Mouse (Mus musculus): ENCODE data around the gene Frs2.
"Not testable (repeated sequence)": the region's sequence is repeated elsewhere in the genome, so short reads cannot be mapped to it uniquely, and the experiment has no call there.

The Frs2 gene

DNA sequence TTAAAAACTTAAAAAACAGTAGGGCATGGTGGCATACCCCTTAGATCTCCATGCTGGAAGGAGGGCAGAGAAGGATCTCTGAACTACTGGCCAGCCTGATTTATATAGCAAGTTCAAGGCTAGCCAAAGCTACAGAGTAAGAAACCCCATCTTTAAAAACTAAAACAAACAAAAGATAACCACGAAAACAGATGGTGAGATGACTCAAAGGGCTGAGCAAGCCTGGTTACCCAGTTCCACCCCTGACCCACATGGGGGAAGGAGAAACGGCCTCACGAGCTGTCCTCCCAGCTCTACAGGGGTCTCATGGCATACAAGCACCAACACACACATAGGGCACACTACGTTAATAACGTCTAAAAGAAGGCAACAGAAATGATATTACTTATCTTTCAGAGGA lies 48.2 kb downstream of the Frs2 start:
- no peak for DNase-seq

DNA sequence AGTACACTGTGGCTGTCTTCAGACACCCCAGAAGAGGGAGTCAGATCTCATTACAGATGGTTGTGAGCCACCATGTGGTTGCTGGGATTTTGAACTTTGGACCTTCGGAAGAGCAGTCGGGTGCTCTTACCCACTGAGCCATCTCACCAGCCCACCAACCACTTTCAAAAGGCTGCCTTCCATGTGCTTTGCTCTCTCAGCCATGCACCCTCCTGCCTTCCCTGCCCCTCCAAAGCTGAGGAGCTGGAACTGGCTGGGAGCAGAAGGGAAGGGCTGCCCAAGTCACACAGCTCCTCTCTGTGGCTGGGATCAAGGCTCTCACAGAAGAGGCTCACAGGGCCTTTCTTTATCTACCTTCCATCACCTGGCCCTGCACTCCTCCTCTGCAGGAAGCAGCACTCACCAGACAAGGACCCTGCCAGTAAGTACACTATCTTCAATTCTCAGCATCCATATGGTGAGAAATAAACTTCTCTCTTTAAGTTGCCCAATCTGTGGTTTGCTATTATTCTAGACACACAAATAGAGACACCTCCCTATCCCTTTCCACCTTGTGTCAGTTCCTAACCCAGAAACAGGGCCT lies 51.1 kb downstream of the Frs2 start:
- DNase-seq, result no peak

DNA sequence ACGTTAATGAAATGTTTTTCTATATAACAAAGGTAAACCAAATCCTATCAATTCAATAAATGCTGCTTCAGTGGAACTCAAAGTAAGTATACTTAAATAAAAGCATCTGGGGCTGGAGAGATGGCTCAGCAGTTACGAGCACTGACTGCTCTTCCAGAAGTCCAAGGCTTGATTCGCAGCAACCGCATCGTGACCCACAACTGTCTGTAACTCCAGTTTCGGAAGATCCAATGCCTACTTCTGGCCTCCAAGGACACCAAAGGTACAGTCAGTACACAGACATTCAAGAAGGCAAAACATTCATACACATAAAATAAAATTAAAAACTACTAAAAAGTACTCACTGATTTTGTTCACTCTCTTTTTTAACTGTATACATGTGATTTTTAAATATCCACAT lies 52.2 kb downstream of the Frs2 start:
- DNase-seq, result no peak

DNA sequence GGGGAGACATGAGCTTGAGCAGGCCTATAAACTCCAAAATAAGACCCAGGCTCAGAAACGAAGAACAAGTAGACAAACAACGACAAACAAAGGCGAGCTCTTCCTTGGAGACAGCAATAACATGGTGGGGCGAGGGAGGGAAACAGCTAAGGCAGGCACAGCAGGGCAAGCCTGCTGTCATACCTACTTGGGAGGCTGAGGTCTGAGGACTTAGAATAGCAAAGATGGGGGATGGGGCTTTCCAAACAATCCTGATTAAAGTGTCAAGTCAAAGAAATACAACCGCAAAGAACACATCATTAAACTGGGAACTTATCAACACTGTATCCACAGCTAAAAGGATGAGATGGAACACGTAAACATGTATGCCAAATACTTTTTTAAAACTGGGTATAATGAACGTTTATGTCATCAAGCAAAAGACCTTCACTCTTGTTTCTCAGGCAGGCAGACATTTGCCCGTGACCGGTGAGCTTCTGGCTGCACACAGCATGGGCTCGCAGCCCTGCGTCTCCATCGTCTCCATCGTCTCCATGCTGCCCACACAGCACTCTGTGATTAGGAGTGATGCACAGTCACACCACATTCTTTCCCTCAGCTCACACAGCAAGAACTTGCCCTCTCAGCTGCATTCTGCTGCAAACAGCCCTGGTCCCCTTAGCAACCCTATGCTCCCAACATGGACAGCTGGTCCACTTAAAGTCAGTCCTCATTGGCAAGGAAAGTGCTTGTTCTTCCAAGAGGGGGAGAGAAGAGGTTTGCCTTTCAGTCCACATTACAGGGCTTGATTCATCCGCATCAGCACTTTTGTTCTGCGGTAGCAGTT lies 53.6 kb downstream of the Frs2 start:
- DNase-seq, result no peak

DNA sequence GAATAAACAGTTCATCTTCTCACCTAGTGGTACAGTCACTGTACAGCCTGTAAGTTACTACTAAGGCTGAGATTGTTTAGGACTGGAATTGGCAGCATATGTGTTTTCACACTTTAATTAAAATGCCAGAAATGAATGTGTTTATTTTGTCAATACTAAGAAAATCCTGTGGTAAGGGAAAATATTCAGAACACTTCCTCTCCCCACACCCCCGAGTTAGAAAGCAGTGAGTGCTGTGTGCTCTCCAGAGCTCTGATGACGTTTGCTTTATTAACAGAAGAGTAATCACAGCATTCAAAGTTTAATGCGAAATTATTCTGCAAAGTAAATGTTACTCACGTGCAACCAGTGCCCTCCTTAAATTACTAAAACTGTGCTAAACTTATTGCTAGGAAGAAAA lies 58.7 kb downstream of the Frs2 start:
- DNase-seq, result no peak

DNA sequence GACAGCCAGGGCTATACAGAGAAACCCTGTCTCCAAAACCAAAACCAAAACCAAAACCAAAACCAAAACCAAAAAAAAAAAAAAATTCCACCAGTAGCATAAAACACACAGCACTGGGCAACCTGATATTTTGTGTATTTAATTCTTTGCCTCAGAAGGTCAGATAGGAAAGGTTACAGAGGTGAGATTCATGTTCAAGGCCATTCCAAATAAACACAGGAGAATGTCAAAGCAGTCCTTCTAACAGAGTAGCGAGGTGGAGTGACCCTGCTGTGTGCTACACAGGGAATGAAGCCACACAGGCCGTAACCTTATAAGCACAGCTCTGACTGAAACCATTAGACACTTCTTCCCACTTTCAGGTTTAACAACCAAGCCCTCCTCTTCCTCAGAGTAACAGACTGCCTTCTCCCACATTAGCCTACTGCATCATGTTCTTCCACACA lies 66.4 kb downstream of the Frs2 start:
- DNase-seq, result no peak

DNA sequence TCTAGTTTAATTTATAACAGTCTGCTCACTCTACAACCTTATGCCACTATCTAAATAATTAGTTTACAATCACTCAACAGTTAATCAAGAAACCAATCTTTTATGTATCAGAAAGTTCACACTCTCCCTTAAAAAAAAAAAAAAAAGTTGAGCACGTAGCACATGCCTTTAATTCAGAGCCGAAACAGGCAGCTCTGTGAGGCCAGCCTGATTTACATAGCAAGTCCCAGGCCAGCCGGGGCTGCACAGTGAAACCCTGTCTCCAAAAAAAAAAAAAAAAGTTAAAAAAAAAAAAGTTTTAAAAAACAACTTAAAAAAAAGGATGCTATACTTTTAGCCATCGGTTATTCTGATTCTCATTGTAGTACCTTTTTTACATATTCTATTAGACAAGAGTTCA lies 67.0 kb downstream of the Frs2 start:
- DNase-seq, result no peak

DNA sequence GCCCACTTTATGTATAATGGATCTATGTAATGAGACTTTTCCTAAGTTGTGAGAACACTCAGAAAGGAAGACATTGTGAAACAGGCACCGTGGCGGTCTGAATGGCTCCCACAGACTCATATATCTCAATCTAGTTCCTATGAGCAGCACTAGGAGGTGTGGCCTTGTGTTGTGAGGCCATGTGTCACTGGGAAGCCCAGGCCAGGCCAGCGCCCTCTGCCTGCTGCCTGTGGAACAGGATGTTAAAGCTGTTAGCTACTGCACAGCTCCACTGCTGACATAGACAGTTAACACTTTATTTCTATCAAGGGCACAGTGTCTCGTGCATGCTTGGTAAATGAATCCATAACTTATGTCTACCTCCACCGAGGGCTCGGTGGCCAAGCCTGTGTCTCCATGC lies 70.0 kb downstream of the Frs2 start:
- no peak for DNase-seq

DNA sequence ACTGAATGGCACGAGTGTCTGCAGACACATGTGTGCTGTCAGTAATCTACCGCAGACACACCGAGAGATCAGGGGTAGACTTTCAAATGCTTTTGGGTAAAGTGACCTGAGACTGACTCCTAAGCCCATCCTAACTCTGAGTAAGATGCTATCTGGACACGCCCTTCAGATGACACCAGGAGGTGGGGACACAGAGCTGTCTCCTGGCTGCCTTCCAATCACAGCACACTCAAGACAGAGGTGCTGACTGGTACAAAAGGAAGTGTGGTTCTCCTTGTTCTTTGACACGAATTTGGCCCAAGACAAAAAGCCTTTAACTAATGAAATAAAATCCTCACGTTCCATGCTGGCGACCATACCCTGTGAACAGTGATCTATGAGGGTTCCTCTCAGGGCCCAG lies 75.2 kb downstream of the Frs2 start:
- no peak for DNase-seq

DNA sequence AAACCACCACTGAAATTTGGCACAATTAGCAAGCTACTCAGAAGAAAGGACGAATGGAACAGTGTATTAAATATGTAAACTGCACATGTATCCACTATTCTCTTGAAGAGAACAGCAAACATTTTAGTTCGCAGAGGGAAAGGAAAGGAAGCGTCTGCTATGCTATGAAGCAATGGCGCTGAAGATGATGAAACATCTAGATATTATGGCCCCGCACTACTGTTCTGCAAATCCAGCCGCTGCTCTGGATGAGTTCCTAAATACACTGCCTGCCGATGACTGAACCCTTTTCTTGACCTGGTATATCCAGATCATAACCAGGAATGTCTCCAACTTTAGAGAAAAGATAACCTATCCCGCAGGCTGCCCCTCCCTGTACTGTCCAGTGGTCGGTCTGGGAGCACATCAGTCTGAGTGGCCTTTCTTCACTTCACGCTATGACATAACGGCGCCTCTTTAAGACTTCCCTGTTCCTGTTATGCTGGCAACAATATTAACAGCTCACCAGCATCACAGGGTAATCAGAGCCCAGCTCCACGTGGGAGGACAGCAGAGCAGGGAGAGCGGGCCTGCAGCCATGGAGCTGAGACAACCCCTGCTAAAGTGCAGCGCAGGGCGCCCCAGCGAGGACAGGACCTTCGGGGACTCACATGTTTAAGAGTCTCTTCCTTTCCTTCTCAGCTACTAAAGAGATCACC lies 76.0 kb downstream of the Frs2 start:
- no peak for DNase-seq

DNA sequence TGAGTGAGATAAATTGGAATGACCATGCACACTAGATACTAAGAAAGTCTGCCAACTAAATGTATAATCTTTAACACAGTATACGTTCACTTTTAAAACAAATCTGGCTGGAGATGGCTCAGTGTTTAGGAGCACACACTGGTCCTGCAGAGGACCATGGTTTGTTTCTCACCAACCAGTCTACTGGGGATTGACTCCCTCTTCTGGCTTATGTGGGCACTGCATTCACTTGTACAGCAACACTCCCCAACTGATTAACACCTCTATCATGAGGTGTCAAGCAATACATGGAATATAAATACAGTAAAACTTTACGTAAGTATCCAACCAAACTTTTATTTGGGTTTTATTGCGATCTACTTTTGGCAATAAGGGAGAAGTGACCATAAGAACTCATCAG lies 79.2 kb downstream of the Frs2 start:
- no peak for DNase-seq

DNA sequence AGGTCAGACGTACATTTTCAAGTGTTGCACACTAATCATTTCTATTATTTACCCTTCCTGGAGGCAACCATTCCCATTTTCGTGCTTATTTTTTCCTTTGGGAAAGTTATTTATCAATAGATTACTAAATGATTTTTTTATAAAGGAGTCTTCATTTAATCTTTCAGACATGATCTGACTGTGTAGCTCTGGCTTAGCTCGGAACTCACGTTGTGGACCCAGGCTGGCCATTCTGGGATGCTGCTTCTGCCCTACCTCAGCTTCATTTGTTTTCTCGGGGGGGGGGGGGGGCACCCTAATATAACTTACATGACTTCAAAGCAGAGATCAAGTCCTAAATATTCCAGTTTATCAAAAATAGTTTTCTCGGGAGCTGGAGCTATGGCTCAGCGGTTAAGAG lies 84.3 kb downstream of the Frs2 start:
- no peak for DNase-seq

DNA sequence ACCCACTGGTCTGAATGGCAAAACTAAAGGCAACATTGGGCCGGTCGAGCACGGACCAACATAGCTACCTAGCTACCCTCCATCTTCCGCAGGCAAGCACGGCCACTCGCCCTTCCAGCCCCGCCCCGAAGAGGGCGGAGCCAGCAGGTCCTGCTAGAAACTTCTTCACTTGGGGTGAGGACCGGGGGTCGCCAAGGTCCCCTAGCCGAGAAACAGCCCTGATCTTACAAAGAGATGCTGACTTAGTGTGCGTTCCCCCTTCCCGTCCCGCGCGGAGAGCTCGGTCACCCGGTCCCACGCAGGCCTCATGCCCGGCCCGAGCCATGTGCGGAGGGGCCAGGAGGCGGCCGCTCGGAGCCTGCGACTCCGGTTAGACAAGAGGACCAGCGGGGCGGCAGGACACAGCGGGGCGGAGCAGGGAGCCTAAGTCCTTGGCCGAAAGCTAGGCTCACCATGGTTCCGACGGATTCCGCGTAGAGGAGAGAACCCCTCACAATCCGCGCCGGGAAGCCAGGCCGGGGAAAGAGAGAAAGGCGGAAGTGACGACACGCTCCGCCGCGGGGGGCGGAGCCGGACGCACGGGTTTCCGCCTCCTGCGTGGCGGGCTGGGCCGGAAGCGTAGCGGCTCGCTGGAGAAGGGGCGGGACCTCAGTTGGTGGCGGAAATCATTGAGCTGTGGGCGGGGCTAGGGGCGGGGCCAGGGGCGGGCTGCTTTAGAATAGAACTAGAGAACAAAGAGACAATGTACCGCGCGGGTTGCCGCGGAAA lies 84.9 kb downstream of the Frs2 start, which contains the start of gene Cct2:
Cct2 (minus strand) TSS at position 561 of the 768 bp plus-strand sequence.
- peak; percentile 90 for DNase-seq

DNA sequence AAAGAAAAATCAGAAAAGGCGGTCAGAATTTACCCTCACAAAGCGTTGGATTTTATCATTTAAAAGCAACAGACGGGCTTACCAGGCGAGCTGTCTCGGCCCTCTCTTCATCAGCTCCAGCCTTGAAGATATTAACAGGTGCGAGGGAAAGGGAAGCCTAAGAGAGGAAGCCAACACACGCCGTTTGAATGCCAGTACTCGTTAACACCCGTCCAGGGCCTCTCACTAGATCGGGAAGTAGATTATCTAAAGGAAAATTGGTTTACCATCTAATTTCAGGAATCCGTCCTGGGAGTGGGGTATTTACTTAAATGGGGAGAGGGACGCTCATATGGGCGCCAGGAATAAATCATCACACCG lies 85.5 kb downstream of the Frs2 start:
- no peak for DNase-seq

DNA sequence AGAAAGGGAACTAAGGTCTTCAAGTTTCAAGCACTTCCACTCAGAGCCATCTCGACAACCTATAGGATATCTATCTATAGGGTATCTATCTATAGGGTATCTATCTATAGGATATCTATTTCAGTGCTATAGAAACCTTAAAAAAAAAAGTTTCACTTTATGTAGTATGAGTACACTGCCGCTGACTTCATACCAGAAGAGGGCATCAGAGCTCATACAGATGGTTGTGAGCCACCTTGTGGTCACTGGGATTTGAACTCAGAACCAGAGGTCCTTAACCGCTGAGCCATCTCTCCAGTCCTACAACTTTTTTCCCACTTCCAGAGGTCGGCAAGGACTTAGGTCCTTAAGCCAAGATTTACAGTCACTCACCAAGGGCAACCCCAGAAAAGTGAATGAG lies 92.7 kb downstream of the Frs2 start:
- no peak for DNase-seq

DNA sequence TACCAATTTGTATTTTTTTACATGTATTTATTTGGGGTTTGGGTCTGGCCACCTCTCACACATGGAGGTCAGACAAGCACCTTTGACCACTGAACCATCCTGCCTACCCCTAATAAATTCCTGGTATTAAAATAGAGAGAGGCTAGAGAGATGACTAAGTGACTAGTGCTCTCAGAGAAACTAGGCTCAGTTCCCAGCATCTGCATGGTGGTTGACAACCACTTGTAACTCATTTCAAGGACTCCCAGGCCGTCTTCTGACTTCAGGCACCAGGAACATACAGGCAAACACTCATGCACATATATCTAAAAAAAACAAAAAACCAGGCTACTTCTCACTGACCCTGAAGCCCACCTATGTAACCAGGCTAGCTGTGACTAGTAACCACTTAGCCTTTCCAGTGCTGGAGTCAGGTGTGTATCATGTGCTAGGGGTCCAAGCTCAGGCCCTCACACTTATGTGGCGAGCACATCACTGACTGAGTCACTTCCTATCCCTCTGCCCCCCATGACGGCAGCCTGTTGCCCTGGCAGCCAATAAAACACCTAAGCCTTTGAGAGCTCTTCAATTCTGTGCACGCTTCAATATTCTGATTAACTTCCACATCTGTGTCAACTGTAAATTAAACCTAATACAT lies 98.3 kb downstream of the Frs2 start:
- no peak for DNase-seq

DNA sequence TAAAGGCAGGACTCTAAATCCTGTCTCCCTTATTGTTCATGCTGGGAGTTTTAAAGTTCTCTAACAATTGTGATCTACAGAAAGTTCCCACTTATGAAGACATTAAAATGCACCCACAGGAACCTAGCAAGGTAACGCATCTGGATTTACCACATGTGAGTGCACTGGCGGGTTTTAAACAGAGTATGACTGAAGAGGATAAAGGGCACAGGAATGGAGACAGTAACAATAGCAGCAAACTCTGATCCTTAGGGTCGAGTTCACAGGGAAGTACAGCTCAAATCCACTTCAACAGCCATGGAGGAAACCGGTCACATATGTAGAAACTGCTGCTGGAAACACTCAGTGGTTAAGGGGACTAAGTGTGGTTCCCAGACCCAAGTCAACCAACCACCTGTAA lies 99.1 kb downstream of the Frs2 start:
- DNase-seq, result no peak

DNA sequence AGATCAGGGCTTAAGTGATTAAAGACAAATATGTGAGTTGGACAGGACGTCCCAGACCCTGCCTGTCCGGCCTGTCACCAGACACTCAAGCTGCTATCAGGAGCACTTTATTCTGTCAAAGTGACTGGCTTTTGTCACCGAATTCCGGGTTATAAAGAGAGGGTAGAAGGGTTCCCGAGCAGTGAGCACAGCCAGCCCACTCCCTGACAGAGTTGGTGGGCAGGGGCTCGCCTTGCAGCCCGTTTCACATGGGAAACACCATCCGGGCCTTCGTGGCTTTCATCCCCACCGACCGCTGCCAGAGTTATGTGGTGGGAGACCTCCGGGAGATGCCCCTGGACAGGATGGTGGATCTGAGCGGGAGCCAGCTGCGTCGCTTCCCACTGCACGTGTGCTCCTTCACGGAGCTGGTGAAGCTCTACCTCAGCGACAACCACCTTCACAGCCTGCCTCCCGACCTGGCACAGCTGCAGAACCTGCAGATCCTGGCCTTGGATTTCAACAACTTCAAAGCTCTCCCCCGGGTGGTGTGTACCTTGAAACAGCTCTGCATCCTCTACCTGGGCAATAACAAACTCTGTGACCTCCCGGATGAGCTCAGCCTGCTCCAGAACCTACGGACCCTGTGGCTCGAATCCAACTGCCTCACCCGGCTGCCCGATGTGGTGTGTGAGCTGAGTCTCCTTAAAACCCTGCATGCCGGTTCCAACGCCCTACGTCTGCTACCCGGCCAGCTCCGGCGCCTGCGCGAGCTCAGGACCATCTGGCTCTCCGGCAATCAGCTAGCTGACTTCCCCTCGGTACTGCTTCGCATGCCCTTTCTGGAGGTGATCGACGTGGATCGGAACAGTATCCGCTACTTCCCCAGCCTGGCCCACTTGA lies 102.9 kb downstream of the Frs2 start, which contains the start of gene Lrrc10:
Lrrc10 (plus strand) TSS at position 167 of the 882 bp plus-strand sequence.
- DNase-seq, result peak; percentile 35

DNA sequence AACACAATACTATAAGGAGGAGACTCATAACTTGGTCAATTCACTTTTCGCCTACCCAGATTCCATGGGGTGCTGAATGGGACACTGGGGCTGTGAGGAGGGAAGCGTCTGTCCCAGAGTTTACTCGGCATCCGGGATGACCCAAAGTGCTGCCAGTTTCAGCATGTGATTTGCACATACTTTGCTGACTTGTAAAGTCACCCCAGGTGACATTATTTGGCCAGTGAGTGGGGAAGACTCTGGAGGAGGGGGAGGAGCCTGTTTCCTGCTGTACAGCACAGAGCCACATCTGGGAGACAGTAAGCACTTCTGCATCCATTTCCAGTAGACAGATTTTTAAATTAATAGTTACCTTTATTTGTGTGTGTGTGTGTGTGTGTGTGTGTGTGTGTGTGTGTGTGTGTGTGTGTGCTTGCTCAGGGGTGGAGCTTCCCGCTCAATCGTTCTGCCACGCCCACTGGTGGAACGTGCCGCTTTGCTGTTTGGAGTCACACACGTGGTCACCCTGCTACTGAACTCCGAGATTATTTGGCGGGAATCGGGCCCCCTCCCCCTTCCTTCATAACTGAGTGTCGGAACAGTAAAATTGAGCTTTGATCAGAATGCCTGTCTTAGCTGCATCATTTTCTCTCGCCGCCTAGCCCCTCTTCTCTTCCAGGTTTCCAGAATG lies 104.7 kb downstream of the Frs2 start:
- not testable (repeated sequence) for DNase-seq

DNA sequence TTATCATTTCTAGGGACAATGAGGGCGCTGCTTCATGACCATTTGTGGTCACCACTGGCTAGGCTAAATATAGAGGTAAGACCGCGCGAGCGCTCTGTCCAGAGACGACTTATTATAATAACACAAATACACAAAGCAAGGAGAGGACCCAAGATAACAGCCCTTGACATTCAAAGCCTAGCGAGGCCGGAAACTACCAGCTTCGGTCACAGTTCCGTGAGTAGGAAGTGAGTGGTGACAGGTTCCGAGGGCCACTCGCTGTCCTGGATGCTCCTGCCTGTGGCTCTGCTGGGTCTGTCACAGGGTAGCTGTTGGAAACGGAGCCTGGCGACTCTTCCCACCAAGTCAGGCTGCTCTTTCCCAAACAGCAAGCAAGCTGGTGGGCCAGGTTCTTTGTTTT lies 106.0 kb downstream of the Frs2 start:
- DNase-seq, result no peak

DNA sequence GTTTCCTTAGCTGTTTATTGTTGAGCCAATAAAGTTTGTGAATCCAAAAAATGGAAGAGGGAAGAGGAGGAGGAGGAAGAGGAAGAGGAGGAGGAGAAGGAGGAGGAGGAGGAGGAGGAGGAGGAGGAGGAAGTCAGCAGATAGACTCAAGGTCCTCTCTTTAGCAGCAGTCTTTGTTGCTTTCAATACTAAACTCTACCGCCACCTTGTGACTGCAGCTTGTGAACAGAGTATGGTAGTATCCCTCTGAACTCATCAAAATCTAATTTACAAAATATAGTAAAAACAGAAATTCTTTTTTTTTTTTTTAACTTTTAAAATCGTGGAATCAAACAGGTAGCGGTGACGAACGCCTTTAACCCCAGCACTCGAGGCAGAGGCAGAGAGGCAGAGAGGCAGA lies 108.0 kb downstream of the Frs2 start:
- no peak for DNase-seq
